Mouse (Mus musculus) kidney, postnatal 4 days (tissue): ENCODE data around the gene Gpr146.

Experiments
- DNase-seq, 2 experiments: peaks; one replicate each; pipeline ENCODE4 v3.0.0; 2021; ENCODE audit warnings: mixed read lengths in 2 of 2

Gpr146 gene

GRCm38 (mm10) chr5:139433842-139434568 lies 56.5 kb downstream of the Gpr146 start:
- DNase-seq = no peak

- DNase-seq = no peak
These were observed 57.4 kb downstream of the Gpr146 start for GRCm38 (mm10) chr5:139434940-139435339.

DNA sequence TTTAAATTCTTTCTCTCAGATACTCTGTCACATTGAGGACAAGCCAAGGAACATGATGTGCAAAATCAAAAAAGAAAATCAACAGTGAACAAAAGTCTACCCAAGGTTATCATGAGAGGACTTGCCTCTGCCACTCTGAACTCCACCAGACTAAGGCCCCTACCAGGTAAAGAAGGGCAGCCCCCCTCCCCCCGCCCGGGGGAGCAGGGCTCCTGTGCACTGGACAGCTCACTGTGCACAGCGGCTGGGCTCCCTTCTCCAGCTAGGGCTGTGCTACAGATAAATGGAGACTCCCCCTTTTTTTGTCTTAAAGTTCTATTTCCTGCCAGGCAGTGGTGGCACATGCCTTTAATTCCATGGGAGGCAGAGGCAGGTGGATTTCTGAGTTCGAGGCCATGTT lies 60.3 kb downstream of the Gpr146 start:
- no peak for DNase-seq

GRCm38 (mm10) chr5:139438440-139438839 lies 60.9 kb downstream of the Gpr146 start:
- DNase-seq = no peak

GRCm38 (mm10) chr5:139440451-139440850 lies 63.0 kb downstream of the Gpr146 start:
- DNase-seq = no peak

DNA sequence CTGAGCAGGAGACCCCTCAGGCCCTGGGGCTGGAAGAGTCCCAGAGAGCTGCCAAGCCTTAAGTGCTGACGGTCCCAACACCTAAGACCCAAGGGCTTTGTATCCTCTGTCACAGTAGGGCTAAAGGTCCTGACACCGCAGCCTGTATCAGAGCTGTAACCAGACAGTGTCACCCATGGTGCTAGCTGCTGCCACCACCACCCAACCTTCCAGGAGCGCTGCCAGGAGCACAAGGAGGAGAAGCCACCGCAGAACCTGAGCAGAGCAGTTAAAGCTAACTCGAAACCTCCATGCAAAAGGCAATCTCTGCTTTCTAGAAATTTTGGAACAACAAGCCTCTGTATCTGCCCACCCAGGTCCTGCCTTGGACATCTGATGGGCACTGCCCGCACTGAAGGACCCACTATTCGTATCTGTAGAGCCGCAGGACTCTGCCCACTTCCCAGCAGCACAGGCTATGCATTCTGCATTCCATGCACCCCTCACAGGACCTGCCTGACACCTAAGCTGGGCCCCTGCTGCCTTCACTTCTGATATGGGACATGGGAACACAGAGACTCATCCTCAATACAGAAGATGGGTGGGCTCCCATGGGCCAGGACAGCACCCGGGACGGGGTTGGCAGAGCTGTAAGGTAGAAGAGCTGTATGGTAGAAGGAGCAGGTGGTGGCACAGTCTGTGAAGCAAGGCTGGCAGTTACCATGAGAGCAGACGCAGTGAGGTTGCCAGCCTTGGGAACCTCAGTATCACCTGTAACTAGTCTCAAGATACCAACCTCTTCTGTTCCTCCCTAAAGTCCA lies 63.6 kb downstream of the Gpr146 start:
- no peak for DNase-seq

- no peak for DNase-seq
These were observed 64.2 kb downstream of the Gpr146 start for GRCm38 (mm10) chr5:139441726-139442018.

DNA sequence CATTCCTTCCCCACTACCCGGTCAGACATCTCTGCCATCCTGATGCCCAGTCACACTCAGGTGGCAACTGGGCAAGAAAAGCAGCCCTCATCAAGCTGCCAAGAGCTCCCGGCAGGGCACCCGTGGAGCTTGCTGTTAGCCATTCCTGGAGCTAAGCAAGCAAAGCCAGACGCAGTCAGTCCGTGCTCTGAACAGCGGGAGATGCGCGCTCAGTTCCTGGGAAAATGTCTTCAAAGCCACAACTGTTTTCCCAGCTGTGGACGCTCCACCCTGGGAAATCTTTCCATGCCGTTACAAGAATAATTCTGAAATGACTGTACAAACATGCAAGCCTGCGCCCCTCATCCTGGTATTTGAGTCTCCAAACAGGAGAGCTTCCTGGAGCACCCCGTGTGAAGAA lies 64.9 kb downstream of the Gpr146 start:
- no peak for DNase-seq

DNA sequence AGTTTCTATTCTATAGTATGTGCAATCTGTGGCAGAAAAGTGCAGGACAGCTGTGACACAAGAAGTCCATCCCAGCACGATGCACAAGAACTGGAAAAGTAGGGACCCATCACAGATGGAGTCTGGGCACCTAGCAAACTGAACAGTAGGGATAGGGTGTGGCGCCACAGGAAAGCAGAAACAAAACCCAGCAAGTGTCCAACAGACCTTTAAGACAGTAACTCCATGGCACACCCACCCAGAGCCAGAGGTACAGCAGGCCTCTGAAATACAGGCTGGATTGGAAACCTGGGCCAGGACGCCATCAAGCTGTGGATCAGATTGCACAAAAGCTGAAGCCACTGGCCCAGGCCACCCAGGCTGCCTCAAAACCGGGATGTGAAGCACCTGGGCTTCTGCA lies 65.5 kb downstream of the Gpr146 start:
- DNase-seq = no peak

GRCm38 (mm10) chr5:139445258-139445657 lies 67.8 kb downstream of the Gpr146 start:
- peak; percentile 55 to 59 for DNase-seq
